Mouse (Mus musculus): Measurements from ENCODE around the gene Gm17949. TPM values are rescaled to one million over a fixed set of nuclear protein-coding genes. Genes with fewer than 3 reads are reported as not detected.
A peak's percentile ranks its signal among the peaks of the same experiment; 100 is the strongest.

Gene Gm17949
- polyA plus RNA-seq, 1 experiment from 2014 or later: 0.24 TPM

DNA sequence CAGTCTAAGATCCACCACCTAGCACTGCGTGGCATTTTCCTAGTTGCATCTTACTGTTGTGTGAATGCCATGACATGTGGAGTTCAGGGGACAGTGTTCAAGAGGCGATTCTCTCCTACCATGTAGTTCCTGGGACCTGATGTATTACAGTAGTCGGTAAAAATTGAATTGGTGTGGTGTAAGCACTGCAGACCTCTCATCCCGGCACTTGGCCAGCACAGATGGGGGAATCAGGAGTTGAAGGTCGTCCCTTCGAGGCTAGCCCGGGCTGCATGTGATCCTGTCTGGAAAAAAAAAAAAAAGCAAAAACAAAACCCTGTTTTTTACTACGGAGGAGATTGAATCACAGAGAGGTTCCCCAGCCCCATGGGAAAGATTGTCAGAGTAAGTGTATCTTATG, 16.2 kb upstream of the Gm17949 start:
- Histone ChIP-seq H3K36me3 (peaks cover 66% of the 10 kb centered on the region), H3K9ac (no peak overlapping the region), H3K4me2 (no peak overlapping the region), H3K9me3 (no peaks in the 10 kb centered on the region), H3K4me3 (no peak overlapping the region), H3K4me1 (peaks cover 20% of the 10 kb centered on the region), H3K27me3 (no peaks in the 10 kb centered on the region), H3K27ac (no peak overlapping the region)
- ATAC-seq (ENCODE audit: insufficient number of reproducible peaks, insufficient read depth, low FRiP score, low TSS enrichment, low read depth): no peak
- 88% methylated on average over 8 of the region's 8 CpGs for WGBS

DNA sequence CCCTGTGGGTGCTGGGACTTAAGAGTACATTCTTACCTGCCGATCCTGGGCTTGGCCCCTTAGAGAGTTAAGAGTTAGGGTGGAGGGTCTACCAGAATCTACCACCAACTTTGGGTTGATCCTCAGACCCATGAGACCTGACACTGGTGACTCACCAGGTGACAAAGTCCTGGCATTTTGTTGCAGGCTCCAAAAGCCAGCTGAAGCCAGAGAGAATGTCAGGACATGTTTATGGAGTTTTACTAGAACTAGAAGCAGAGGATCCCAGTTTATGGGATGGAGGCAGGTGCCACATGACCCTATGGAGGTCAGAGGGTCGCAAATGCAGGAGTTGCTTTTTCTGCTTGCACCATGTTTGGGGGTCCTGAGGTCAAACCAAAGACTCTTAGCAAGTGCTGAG, 14.8 kb upstream of the Gm17949 start:
- Histone ChIP-seq H3K4me3 (peak overlapping the region; percentile 82), H3K9me3 (no peaks in the 10 kb centered on the region), H3K9ac (no peak overlapping the region), H3K36me3 (peaks cover 72% of the 10 kb centered on the region), H3K27me3 (no peaks in the 10 kb centered on the region), H3K4me1 (peaks cover 14% of the 10 kb centered on the region), H3K27ac (no peak overlapping the region), H3K4me2 (peak overlapping the region; percentile 76)
- no peak for ATAC-seq (ENCODE audit: insufficient number of reproducible peaks, insufficient read depth, low FRiP score, low TSS enrichment, low read depth)
- WGBS: 71% methylated on average over 2 of the region's 2 CpGs

DNA sequence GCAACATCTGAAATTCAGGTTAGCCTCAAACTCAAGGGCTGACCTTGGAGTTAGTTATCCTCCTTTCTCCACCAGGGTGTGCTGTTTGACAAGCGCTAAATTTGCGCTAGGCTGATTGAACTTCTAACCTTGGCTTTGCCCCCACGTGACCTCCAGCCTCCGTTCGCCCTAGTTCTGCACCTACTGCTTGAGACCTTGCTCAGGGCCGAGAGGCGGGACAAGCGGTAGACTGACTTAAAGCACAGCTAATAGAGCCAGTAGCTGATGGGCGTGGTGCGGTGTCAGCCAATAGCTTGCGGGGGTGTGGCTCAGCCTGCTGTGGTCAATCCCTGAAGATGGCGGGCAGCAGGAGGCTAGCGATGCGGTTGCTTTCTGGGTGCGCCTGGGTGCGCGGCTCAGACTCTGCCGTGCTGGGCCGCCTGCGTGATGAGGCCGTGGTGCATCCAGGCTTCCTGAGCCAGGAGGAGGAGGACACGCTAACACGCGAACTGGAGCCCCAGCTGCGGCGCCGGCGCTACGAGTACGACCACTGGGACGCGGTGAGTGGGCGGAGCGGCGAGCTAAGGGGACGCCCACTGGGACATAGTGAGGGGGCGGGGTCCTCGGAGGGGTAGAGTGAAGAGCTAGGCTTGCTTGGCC, 14.1 kb upstream of the Gm17949 start, which contains the start of gene Alkbh7:
TSS of gene Alkbh7 (plus strand) at position 311 of the 639 bp plus-strand sequence.
- H3K27ac ChIP-seq: peak within 1 kb of the TSS; percentile 74
- WGBS: under 1% methylated on average over 38 of the region's 38 CpGs
- no peaks in the 10 kb centered on the region for H3K9me3 ChIP-seq
- peaks cover 67% of the 10 kb centered on the region for H3K36me3 ChIP-seq
- H3K4me1 ChIP-seq: peaks cover 9% of the 10 kb centered on the region
- ATAC-seq (ENCODE audit: insufficient number of reproducible peaks, insufficient read depth, low FRiP score, low TSS enrichment, low read depth): peak; percentile 96
- peak within 1 kb of the TSS; percentile 82 for H3K4me3 ChIP-seq
- H3K9ac ChIP-seq: peak within 1 kb of the TSS; percentile 77
- H3K27me3 ChIP-seq: no peaks in the 10 kb centered on the region
- peak within 1 kb of the TSS; percentile 76 for H3K4me2 ChIP-seq

DNA sequence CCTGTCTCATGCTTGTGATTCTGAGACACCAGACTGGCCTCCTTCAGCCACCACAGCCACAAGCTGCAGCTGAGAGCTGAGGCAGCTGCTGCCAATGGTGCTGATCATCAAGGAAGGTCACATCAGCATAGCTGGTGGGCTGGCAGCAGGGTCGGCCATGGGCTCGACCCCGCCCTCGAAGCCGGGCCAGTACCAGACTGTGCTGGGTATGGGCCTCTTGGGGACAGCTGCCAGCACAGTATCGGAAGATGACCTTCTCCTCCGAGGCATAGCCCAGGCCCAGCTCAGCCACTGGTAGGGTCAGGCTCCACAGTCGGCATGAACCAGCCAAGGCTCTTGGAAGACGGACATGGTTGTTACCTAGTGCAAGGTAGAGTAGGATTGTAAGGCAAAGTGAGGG, 11.9 kb upstream of the Gm17949 start:
- WGBS: 96% methylated on average over 9 of the region's 9 CpGs
- H3K36me3 ChIP-seq: peaks cover 66% of the 10 kb centered on the region
- no peak overlapping the region for H3K4me2 ChIP-seq

DNA sequence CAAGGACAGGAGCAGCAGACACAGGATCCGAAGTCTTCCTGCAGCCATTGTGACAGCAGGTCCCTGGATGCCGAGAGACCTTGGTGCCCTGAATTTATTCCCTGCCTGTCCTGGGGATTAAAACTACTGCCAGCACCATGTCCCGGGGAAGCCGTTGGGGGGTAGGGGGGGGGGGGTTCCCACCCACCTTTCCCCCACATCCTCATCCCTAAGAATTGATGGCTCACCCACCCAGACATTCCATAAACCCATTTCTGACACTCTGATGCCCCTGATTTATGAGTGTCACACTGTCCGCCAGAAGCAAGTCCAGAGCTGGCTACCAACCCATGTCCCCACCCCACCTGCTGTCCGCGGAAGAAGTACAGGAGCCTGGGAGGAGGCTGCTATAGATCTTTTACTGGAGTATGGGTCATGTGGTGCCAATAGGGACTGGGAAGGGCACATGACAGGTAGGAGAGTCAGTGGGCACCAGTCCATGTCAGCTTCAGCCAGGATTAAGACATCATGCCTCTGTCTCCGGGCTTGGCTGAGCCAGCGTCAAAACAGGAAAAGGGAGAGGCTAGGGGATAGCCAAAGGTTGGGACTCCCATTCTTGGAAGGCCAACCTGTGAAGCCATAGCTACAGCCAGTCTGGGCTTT, 11.2 kb upstream of the Gm17949 start, which contains the start of gene Pspn:
TSS of gene Pspn (minus strand) at position 51 of the 642 bp plus-strand sequence.
- Histone ChIP-seq H3K9ac (no peak within 1 kb of the TSS), H3K27me3 (no peaks in the 10 kb centered on the region), H3K4me1 (peaks cover 9% of the 10 kb centered on the region), H3K9me3 (no peaks in the 10 kb centered on the region), H3K4me3 (no peak within 1 kb of the TSS), H3K36me3 (peaks cover 66% of the 10 kb centered on the region), H3K27ac (no peak within 1 kb of the TSS), H3K4me2 (no peak within 1 kb of the TSS)
- 89% methylated on average over 9 of the region's 9 CpGs for WGBS
- no peak for ATAC-seq (ENCODE audit: insufficient number of reproducible peaks, insufficient read depth, low FRiP score, low TSS enrichment, low read depth)

More for the DNA sequence above, 11.9 kb upstream of the Gm17949 start:
- Histone ChIP-seq H3K4me3 (no peak overlapping the region), H3K4me1 (peaks cover 9% of the 10 kb centered on the region), H3K27me3 (no peaks in the 10 kb centered on the region), H3K9me3 (no peaks in the 10 kb centered on the region), H3K27ac (no peak overlapping the region), H3K9ac (no peak overlapping the region)
- ATAC-seq (ENCODE audit: insufficient number of reproducible peaks, insufficient read depth, low FRiP score, low TSS enrichment, low read depth): no peak

DNA sequence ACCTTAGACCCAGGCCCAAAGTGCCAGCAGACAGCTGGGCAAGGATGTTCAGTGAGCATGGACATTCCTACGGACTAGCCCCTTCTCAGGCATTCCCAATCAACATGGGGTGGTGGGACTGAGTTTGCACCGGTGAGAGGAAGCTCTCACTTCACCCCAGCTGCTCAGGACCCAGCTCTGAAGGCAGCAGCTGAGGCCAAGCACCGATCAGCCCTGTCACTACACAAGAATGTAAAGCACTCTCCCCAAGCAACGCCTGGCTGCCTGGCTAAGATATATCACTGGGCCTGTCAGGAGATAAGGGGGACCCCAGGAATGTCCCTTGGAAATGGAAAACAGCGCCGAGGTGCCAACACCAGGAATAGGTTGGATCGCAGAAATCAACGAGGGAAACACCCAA, 10.0 kb upstream of the Gm17949 start:
- ATAC-seq (ENCODE audit: insufficient number of reproducible peaks, insufficient read depth, low FRiP score, low TSS enrichment, low read depth): no peak
- Histone ChIP-seq H3K36me3 (peaks cover 66% of the 10 kb centered on the region), H3K4me1 (peaks cover 9% of the 10 kb centered on the region), H3K9me3 (no peaks in the 10 kb centered on the region), H3K4me2 (no peak overlapping the region), H3K27me3 (no peaks in the 10 kb centered on the region), H3K9ac (no peak overlapping the region), H3K4me3 (no peak overlapping the region), H3K27ac (no peak overlapping the region)
- WGBS: 79% methylated on average over 8 of the region's 8 CpGs

DNA sequence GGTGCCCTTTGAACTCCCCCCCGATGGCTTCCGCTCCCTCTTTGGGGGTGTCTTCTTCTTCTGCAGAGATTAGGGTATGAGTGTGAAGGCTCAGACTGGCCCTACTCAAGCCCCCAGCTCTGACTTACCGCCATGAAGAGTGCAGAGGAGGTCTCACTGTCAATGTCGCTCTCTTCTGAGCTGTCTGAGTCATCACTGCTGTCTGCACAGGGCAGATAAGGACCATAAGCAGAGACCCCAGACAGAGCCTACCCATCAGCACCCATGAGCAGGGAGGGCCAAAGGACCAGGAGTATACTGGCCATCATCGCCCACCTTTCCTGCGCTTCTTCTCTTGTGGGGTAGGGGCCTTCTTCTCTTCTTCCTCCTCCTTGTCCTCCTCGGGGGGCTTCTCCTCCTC, 7.3 kb upstream of the Gm17949 start:
- ATAC-seq (ENCODE audit: insufficient number of reproducible peaks, insufficient read depth, low FRiP score, low TSS enrichment, low read depth): no peak
- H3K36me3 ChIP-seq: peaks cover 84% of the 10 kb centered on the region
- H3K27me3 ChIP-seq: no peaks in the 10 kb centered on the region
- H3K4me3 ChIP-seq: no peak overlapping the region
- H3K4me1 ChIP-seq: no peaks in the 10 kb centered on the region
- no peaks in the 10 kb centered on the region for H3K9me3 ChIP-seq
- H3K9ac ChIP-seq: 0 out of 2 replicates have a peak overlapping the region, but pooled peaks have one; percentile 16
- no peak overlapping the region for H3K4me2 ChIP-seq
- 94% methylated on average over 7 of the region's 7 CpGs for WGBS
- H3K27ac ChIP-seq: no peak overlapping the region

DNA sequence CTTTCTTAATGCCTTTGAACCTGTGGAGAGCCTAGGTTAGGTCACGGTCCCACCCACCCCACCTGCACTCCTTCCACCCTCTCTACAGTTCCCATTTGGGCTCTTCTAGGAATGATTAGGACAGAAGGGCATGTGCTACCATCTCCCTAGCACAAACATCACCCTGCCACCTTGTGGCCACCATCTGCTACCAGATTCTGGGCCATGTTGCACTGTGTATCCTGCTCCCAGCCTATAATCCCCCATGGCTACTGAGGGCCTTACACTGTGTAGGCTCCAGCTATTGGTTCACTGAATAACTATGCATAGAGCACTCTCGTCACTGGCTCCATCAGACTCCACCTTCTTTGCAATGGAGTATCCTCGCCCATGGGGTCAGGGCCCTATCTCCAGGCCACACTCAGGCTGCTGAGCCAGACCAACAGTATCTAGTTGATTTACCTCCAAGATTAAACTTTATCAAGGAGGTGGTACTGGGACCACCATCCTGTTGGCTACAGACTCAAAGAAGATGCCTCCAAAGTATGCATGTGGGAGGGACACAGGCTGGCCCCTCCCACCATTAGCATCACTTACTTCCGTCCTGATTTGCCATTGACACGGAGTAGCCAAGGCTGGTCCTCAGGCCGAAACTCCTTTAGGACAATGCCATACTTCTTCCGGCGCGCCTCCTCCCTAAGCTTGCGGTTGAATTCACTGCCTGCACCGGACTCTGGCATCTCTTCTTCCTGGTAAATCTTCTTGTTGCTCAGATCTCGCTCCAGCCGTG, 3.9 kb upstream of the Gm17949 start:
- Histone ChIP-seq H3K36me3 (peaks cover 74% of the 10 kb centered on the region), H3K4me1 (peaks cover 15% of the 10 kb centered on the region), H3K4me3 (no peak overlapping the region), H3K27ac (0 out of 2 replicates have a peak overlapping the region, but pooled peaks have one; percentile 45), H3K4me2 (no peak overlapping the region), H3K9me3 (no peaks in the 10 kb centered on the region), H3K9ac (peak overlapping the region; percentile 44; the same call in 1 of the 2 replicates), H3K27me3 (no peaks in the 10 kb centered on the region)
- 91% methylated on average over 13 of the region's 13 CpGs for WGBS
- ATAC-seq (ENCODE audit: insufficient number of reproducible peaks, insufficient read depth, low FRiP score, low TSS enrichment, low read depth): no peak

DNA sequence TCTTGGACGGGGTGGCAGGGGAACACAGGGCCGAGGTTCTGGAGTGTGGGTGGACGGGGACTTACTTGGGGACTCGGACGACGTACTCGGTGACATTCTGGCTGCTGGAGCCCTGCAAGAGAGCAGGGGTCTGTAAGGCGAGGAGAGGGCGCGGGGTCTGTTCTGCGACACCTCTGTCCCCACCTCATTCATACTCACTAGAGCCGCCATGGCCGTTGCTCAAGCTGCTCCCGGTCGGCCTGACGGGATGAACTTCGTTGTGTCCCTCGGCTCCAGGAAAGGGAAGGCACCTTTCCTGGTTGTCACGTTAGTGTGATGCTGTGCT, 396 bp upstream of the Gm17949 start:
- peak overlapping the region; percentile 85 for H3K4me2 ChIP-seq
- H3K27ac ChIP-seq: peak overlapping the region; percentile 78
- H3K36me3 ChIP-seq: peaks cover 38% of the 10 kb centered on the region
- under 1% methylated on average over 19 of the region's 19 CpGs for WGBS
- ATAC-seq (ENCODE audit: insufficient number of reproducible peaks, insufficient read depth, low FRiP score, low TSS enrichment, low read depth): 0 out of 2 replicates have a peak, but pooled peaks have one; percentile 2
- H3K9me3 ChIP-seq: no peaks in the 10 kb centered on the region
- peaks cover 19% of the 10 kb centered on the region for H3K4me1 ChIP-seq
- H3K27me3 ChIP-seq: no peaks in the 10 kb centered on the region
- peak overlapping the region; percentile 77 for H3K4me3 ChIP-seq
- peak overlapping the region; percentile 85 for H3K9ac ChIP-seq

DNA sequence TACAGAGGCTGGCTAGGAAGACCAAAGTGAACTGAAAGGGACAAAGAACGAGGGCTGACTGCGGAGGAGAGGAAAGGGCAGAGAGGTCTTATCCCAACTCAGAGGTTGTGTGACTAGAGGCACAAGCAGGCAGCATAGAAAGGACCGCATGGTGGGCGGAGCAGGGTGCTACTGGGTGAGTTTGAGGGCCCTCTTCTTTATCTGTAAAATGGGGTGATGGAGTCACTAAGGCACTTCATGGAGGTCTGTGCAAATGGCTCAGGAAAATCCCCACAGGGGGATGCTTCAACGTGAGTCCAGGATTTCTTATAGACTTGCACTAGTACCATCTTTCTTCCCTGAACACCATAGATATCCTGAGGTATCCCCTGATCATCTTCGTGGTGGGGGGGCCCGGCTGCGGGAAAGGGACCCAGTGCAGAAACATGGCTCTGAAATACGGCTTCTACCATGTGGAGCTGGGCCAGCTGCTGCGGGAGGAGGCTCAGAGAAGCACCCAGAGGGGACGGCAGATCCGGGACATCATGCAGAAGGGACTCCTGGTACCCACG, 1.1 kb downstream of the Gm17949 start:
- peak overlapping the region; percentile 83 for H3K9ac ChIP-seq
- 74% methylated on average over 13 of the region's 13 CpGs for WGBS

DNA sequence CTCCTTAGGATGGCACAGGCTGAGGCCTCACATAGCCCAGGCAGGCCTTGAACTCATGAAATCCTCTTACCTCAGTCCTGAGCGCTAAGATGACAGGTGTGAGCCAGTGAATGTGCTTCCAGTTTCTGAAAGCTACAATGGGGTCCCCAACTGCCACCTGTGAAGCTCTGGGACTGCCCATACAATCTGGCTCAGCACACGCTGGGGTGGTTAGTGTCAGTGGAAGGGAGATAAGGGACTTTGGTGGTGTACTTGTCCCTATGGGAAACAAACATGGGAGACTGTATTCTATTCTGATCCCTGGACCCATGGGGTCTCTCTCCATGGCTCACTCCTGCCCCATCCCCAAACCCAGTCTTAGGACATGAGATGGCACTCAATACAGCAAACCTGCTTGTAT, 8.4 kb downstream of the Gm17949 start:
- H3K4me1 ChIP-seq: no peaks in the 10 kb centered on the region
- H3K27me3 ChIP-seq: no peaks in the 10 kb centered on the region
- H3K27ac ChIP-seq: no peak overlapping the region
- 80% methylated on average over 2 of the region's 2 CpGs for WGBS
- H3K9me3 ChIP-seq: no peaks in the 10 kb centered on the region
- no peak overlapping the region for H3K4me2 ChIP-seq
- H3K4me3 ChIP-seq: no peak overlapping the region
- ATAC-seq (ENCODE audit: insufficient number of reproducible peaks, insufficient read depth, low FRiP score, low TSS enrichment, low read depth): no peak
- no peak overlapping the region for H3K9ac ChIP-seq
- H3K36me3 ChIP-seq: peaks cover 56% of the 10 kb centered on the region

More for the DNA sequence above, 1.1 kb downstream of the Gm17949 start:
- ATAC-seq (ENCODE audit: insufficient number of reproducible peaks, insufficient read depth, low FRiP score, low TSS enrichment, low read depth): no peak
- H3K27ac ChIP-seq: peak overlapping the region; percentile 98
- H3K4me3 ChIP-seq: peak overlapping the region; percentile 77
- H3K36me3 ChIP-seq: peaks cover 24% of the 10 kb centered on the region
- peaks cover 19% of the 10 kb centered on the region for H3K4me1 ChIP-seq
- peak overlapping the region; percentile 85 for H3K4me2 ChIP-seq
- no peaks in the 10 kb centered on the region for H3K9me3 ChIP-seq
- no peaks in the 10 kb centered on the region for H3K27me3 ChIP-seq

Measured in embryonic facial prominence, embryonic 13.5 days (tissue).